ENCODE assay signal across 10 mouse cellular contexts in the genomic region with DNA sequence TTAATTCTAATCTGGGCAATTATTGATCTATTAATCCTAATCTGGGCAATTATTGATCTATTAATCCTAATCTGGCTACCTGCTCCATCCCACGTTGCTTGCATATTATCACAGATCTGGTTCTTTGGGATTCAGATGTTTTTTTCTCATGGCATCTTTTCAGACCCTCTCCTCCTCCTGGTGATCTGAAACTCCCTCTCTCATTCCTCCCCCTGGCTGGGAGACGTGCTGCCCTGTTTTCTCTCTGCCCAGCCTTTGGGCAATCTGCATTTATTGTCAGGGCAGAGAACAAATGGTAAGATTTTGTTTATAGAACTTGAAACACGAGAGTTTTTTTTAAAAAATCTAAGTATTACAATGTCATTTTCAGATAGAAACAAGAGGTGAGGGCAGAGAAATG. TPM values are rescaled to one million over a fixed set of nuclear protein-coding genes. Genes with fewer than 3 reads are reported as not detected.
DNase-seq lines count a peak whose midpoint lies in the region; ATAC-seq lines count a peak whose summit lies in the region.
"Had no signal": no experiment of that assay in that cellular context is flagged by ENCODE, and none has a peak within 500 bp of the region (broad histone marks: within the 10 kb centered on the region; RNA-seq: fewer than 3 reads in every experiment).

No protein-coding gene starts in this region.

- peaks cover 21% of the 10 kb centered on the region for H3K4me1 ChIP-seq in hindbrain, embryonic 10.5 days (replicated peaks)
- no peaks in the 10 kb centered on the region for H3K4me1 ChIP-seq in hindbrain, embryonic 11.5 days (replicated peaks; ENCODE audit: control insufficient read depth, insufficient read depth, low read length)
- H3K4me1 ChIP-seq in embryonic facial prominence, embryonic 14.5 days (ENCODE audit: control insufficient read depth, insufficient read depth, low read length), result no peaks in the 10 kb centered on the region
- H3K4me1 ChIP-seq in intestine, embryonic 16.5 days (ENCODE audit: control insufficient read depth, insufficient read depth, low read length), result 0 out of 2 replicates have a peak, but pooled peaks cover 4% of the 10 kb centered on the region
- peaks cover 24% of the 10 kb centered on the region for H3K4me1 ChIP-seq in neural tube, embryonic 13.5 days (replicated peaks)

- no peak overlapping the region for H3K9ac ChIP-seq in hindbrain, embryonic 11.5 days (ENCODE audit: low read depth, low read length)
- no peak overlapping the region for H3K9ac ChIP-seq in embryonic facial prominence, embryonic 14.5 days (ENCODE audit: low read depth, low read length)
- peak overlapping the region; percentile 67; the same call in 1 of the 2 replicates for H3K9ac ChIP-seq in intestine, embryonic 16.5 days (ENCODE audit: low read depth, low read length)
- H3K9ac ChIP-seq in neural tube, embryonic 13.5 days, result peak overlapping the region; percentile 79

- peak overlapping the region; percentile 90; the same call in 1 of the 2 replicates for H3K27ac ChIP-seq in hindbrain, embryonic 10.5 days
- H3K27ac ChIP-seq in hindbrain, embryonic 11.5 days (ENCODE audit: low read depth, low read length), result no peak overlapping the region
- H3K27ac ChIP-seq in embryonic facial prominence, embryonic 14.5 days (replicated peaks; ENCODE audit: low read depth, low read length), result no peak overlapping the region
- H3K27ac ChIP-seq in intestine, embryonic 16.5 days (ENCODE audit: low read length), result no peak overlapping the region
- H3K27ac ChIP-seq in neural tube, embryonic 13.5 days (replicated peaks), result no peak overlapping the region

- H3K4me2 ChIP-seq in hindbrain, embryonic 11.5 days (replicated peaks; ENCODE audit: low read depth, low read length), result no peak overlapping the region; the same call in 1 of the 2 replicates
- H3K4me2 ChIP-seq in embryonic facial prominence, embryonic 14.5 days (ENCODE audit: low read depth, low read length), result peak overlapping the region; percentile 81; the same call in 1 of the 2 replicates
- no peak overlapping the region; the same call in 1 of the 2 replicates for H3K4me2 ChIP-seq in intestine, embryonic 16.5 days (ENCODE audit: low read depth, low read length)
- peak overlapping the region; percentile 79 for H3K4me2 ChIP-seq in neural tube, embryonic 13.5 days

- no peak for ATAC-seq in hindbrain, embryonic 11.5 days (ENCODE audit: low FRiP score)
- ATAC-seq in embryonic facial prominence, embryonic 14.5 days (ENCODE audit: low read depth), result no peak
- ATAC-seq in intestine, embryonic 16.5 days, result no peak
- no peak for ATAC-seq in neural tube, embryonic 13.5 days (ENCODE audit: low read depth)
- no peak for ATAC-seq in granulocyte monocyte progenitor cell, adult 5-6 weeks (replicated peaks; ENCODE audit: poor library complexity, severe bottlenecking)
- ATAC-seq in megakaryocyte-erythroid progenitor cell, adult 5-6 weeks (replicated peaks; ENCODE audit: low FRiP score, low TSS enrichment, poor library complexity, severe bottlenecking), result no peak

- DNase-seq in hindbrain, embryonic 10.5 days (ENCODE audit: low spot score), result no peak
- no peak for DNase-seq in hindbrain, embryonic 11.5 days (ENCODE audit: low spot score)
- no peak for DNase-seq in embryonic facial prominence, embryonic 14.5 days (ENCODE audit: low spot score)
- DNase-seq in right cerebral cortex, postnatal 25 days, result no peak
- DNase-seq: cerebellum, postnatal 25 days had no signal

- H3K9me3 ChIP-seq in hindbrain, embryonic 10.5 days, result no peaks in the 10 kb centered on the region
- no peaks in the 10 kb centered on the region for H3K9me3 ChIP-seq in hindbrain, embryonic 11.5 days (ENCODE audit: control insufficient read depth, low read length)
- H3K9me3 ChIP-seq in embryonic facial prominence, embryonic 14.5 days (ENCODE audit: control insufficient read depth, low read length), result no peaks in the 10 kb centered on the region
- no peaks in the 10 kb centered on the region for H3K9me3 ChIP-seq in intestine, embryonic 16.5 days (ENCODE audit: control insufficient read depth, low read length)
- H3K9me3 ChIP-seq in neural tube, embryonic 13.5 days, result no peaks in the 10 kb centered on the region

- H3K36me3 ChIP-seq in hindbrain, embryonic 10.5 days, result no peaks in the 10 kb centered on the region
- no peaks in the 10 kb centered on the region for H3K36me3 ChIP-seq in hindbrain, embryonic 11.5 days (ENCODE audit: control insufficient read depth, insufficient read depth, low read length)
- H3K36me3 ChIP-seq in embryonic facial prominence, embryonic 14.5 days (ENCODE audit: control insufficient read depth, insufficient read depth, low read length), result no peaks in the 10 kb centered on the region
- H3K36me3 ChIP-seq in intestine, embryonic 16.5 days (ENCODE audit: control insufficient read depth, insufficient read depth, low read length), result no peaks in the 10 kb centered on the region
- peaks cover 2% of the 10 kb centered on the region; the same call in 1 of the 2 replicates for H3K36me3 ChIP-seq in neural tube, embryonic 13.5 days

- H3K27me3 ChIP-seq in hindbrain, embryonic 10.5 days (ENCODE audit: insufficient read depth, poor library complexity, severe bottlenecking), result no peaks in the 10 kb centered on the region
- H3K27me3 ChIP-seq in hindbrain, embryonic 11.5 days (ENCODE audit: control insufficient read depth, insufficient read depth, low read length), result no peaks in the 10 kb centered on the region
- H3K27me3 ChIP-seq in embryonic facial prominence, embryonic 14.5 days (replicated peaks; ENCODE audit: control insufficient read depth, insufficient read depth, low read length), result no peaks in the 10 kb centered on the region
- no peaks in the 10 kb centered on the region for H3K27me3 ChIP-seq in intestine, embryonic 16.5 days (replicated peaks; ENCODE audit: control insufficient read depth, insufficient read depth, low read length)
- no peaks in the 10 kb centered on the region for H3K27me3 ChIP-seq in neural tube, embryonic 13.5 days

- WGBS in hindbrain, embryonic 10.5 days, result 77% methylated on average over 3 of the region's 3 CpGs
- 68% methylated on average over 3 of the region's 3 CpGs for WGBS in hindbrain, embryonic 11.5 days
- WGBS in embryonic facial prominence, embryonic 14.5 days, result 74% methylated on average over 3 of the region's 3 CpGs
- WGBS in intestine, embryonic 16.5 days, result 60% methylated on average over 3 of the region's 3 CpGs
- 83% methylated on average over 3 of the region's 3 CpGs for WGBS in neural tube, embryonic 13.5 days

- peak overlapping the region; percentile 64 for H3K4me3 ChIP-seq in hindbrain, embryonic 10.5 days
- no peak overlapping the region for H3K4me3 ChIP-seq in hindbrain, embryonic 11.5 days (ENCODE audit: low read depth, low read length)
- H3K4me3 ChIP-seq in embryonic facial prominence, embryonic 14.5 days (ENCODE audit: low read depth, low read length), result peak overlapping the region; percentile 51
- no peak overlapping the region for H3K4me3 ChIP-seq in intestine, embryonic 16.5 days (ENCODE audit: low read length)
- H3K4me3 ChIP-seq in neural tube, embryonic 13.5 days, result no peak overlapping the region

RNA-seq across cellular contexts. Expression of gene Zfp607b, which starts 1.3 kb away (rescaled TPM):
- polyA plus RNA-seq in hindbrain, embryonic 10.5 days (2016; fragmentation: Nextera tagmentation; extraction: Ambion mirVana), result 5.2 and 6.6 TPM in 2 replicates
- polyA plus RNA-seq in hindbrain, embryonic 11.5 days (2014; fragmentation: Nextera tagmentation; extraction: Ambion mirVana), result 7.3 and 8.5 TPM in 2 replicates
- 3.2 and 3.4 TPM in 2 replicates for polyA plus RNA-seq in embryonic facial prominence, embryonic 14.5 days (2014; fragmentation: Nextera tagmentation; extraction: Ambion mirVana)
- polyA plus RNA-seq in intestine, embryonic 16.5 days (2015; fragmentation: Nextera tagmentation; extraction: Ambion mirVana), result 2.1 and 2.2 TPM in 2 replicates
- polyA plus RNA-seq in neural tube, embryonic 13.5 days (2015; fragmentation: Nextera tagmentation; extraction: Ambion mirVana), result 7.6 and 8.9 TPM in 2 replicates
- 0.66 and 1.7 TPM in 2 replicates for total RNA-seq in granulocyte monocyte progenitor cell, adult 5-6 weeks (2014; fragmentation: Nextera tagmentation)
- 0.69 and 7.9 TPM in 2 replicates for total RNA-seq in granulocyte monocyte progenitor cell, adult 5-6 weeks (2017)
- total RNA-seq in megakaryocyte-erythroid progenitor cell, adult 5-6 weeks (2014; fragmentation: Nextera tagmentation), result 6.8 TPM in 1 of 2 replicates, not detected in the other
- 1.2 and 1.7 TPM in 2 replicates for total RNA-seq in megakaryocyte-erythroid progenitor cell, adult 5-6 weeks (2017)

RNA-seq across cellular contexts. Expression of gene Map3k10, which starts 13.4 kb away (rescaled TPM):
- 8.3 and 10.6 TPM in 2 replicates for polyA plus RNA-seq in hindbrain, embryonic 10.5 days (2016; fragmentation: Nextera tagmentation; extraction: Ambion mirVana)
- polyA plus RNA-seq in hindbrain, embryonic 11.5 days (2014; fragmentation: Nextera tagmentation; extraction: Ambion mirVana), result 6.2 and 8.8 TPM in 2 replicates
- polyA plus RNA-seq in embryonic facial prominence, embryonic 14.5 days (2014; fragmentation: Nextera tagmentation; extraction: Ambion mirVana), result 7.2 and 8.0 TPM in 2 replicates
- 2.2 and 2.9 TPM in 2 replicates for polyA plus RNA-seq in intestine, embryonic 16.5 days (2015; fragmentation: Nextera tagmentation; extraction: Ambion mirVana)
- polyA plus RNA-seq in neural tube, embryonic 13.5 days (2015; fragmentation: Nextera tagmentation; extraction: Ambion mirVana), result 11.6 and 12.7 TPM in 2 replicates
- total RNA-seq in granulocyte monocyte progenitor cell, adult 5-6 weeks (2014; fragmentation: Nextera tagmentation), result 3.2 and 3.5 TPM in 2 replicates
- 4.9 and 5.0 TPM in 2 replicates for total RNA-seq in granulocyte monocyte progenitor cell, adult 5-6 weeks (2017)
- 6.2 and 13.5 TPM in 2 replicates for total RNA-seq in megakaryocyte-erythroid progenitor cell, adult 5-6 weeks (2014; fragmentation: Nextera tagmentation)
- 2.9 and 4.5 TPM in 2 replicates for total RNA-seq in megakaryocyte-erythroid progenitor cell, adult 5-6 weeks (2017)

RNA-seq across cellular contexts. Expression of gene Ttc9b, which starts 34.1 kb away (rescaled TPM):
- 3.3 and 10.9 TPM in 2 replicates for polyA plus RNA-seq in hindbrain, embryonic 10.5 days (2016; fragmentation: Nextera tagmentation; extraction: Ambion mirVana)
- polyA plus RNA-seq in hindbrain, embryonic 11.5 days (2014; fragmentation: Nextera tagmentation; extraction: Ambion mirVana), result 11.2 and 13.4 TPM in 2 replicates
- 3.8 and 4.6 TPM in 2 replicates for polyA plus RNA-seq in embryonic facial prominence, embryonic 14.5 days (2014; fragmentation: Nextera tagmentation; extraction: Ambion mirVana)
- polyA plus RNA-seq in intestine, embryonic 16.5 days (2015; fragmentation: Nextera tagmentation; extraction: Ambion mirVana), result 1.5 and 1.8 TPM in 2 replicates
- polyA plus RNA-seq in neural tube, embryonic 13.5 days (2015; fragmentation: Nextera tagmentation; extraction: Ambion mirVana), result 45.8 and 54.8 TPM in 2 replicates
- not detected in 2 replicates for total RNA-seq in granulocyte monocyte progenitor cell, adult 5-6 weeks (2014; fragmentation: Nextera tagmentation)
- not detected in 2 replicates for total RNA-seq in granulocyte monocyte progenitor cell, adult 5-6 weeks (2017)
- not detected in 2 replicates for total RNA-seq in megakaryocyte-erythroid progenitor cell, adult 5-6 weeks (2014; fragmentation: Nextera tagmentation)
- total RNA-seq in megakaryocyte-erythroid progenitor cell, adult 5-6 weeks (2017), result not detected in 2 replicates
- total RNA-seq: gastrocnemius, adult 8-10 months had no signal

RNA-seq across cellular contexts. Expression of gene Zfp60, which starts 43.4 kb away (rescaled TPM):
- 55.2 and 62.2 TPM in 2 replicates for polyA plus RNA-seq in hindbrain, embryonic 10.5 days (2016; fragmentation: Nextera tagmentation; extraction: Ambion mirVana)
- 90.6 and 93.9 TPM in 2 replicates for polyA plus RNA-seq in hindbrain, embryonic 11.5 days (2014; fragmentation: Nextera tagmentation; extraction: Ambion mirVana)
- 30.4 and 33.5 TPM in 2 replicates for polyA plus RNA-seq in embryonic facial prominence, embryonic 14.5 days (2014; fragmentation: Nextera tagmentation; extraction: Ambion mirVana)
- 18.3 and 19.3 TPM in 2 replicates for polyA plus RNA-seq in intestine, embryonic 16.5 days (2015; fragmentation: Nextera tagmentation; extraction: Ambion mirVana)
- 104 and 121 TPM in 2 replicates for polyA plus RNA-seq in neural tube, embryonic 13.5 days (2015; fragmentation: Nextera tagmentation; extraction: Ambion mirVana)
- 11.7 and 20.6 TPM in 2 replicates for total RNA-seq in granulocyte monocyte progenitor cell, adult 5-6 weeks (2014; fragmentation: Nextera tagmentation)
- total RNA-seq in granulocyte monocyte progenitor cell, adult 5-6 weeks (2017), result 7.0 and 8.9 TPM in 2 replicates
- total RNA-seq in megakaryocyte-erythroid progenitor cell, adult 5-6 weeks (2014; fragmentation: Nextera tagmentation), result 7.9 and 8.5 TPM in 2 replicates
- 9.2 and 12.5 TPM in 2 replicates for total RNA-seq in megakaryocyte-erythroid progenitor cell, adult 5-6 weeks (2017)

Comparison
In these comparisons a context has a peak if more than half of its experiments do, and no peak if none do; other contexts are left out.
1. H3K4me3 ChIP-seq: peak in hindbrain, embryonic 10.5 days (single experiment) and embryonic facial prominence, embryonic 14.5 days (single experiment); none in hindbrain, embryonic 11.5 days (single experiment), intestine, embryonic 16.5 days (single experiment) and neural tube, embryonic 13.5 days (single experiment).
2. H3K4me2 ChIP-seq: peak in embryonic facial prominence, embryonic 14.5 days (single experiment) and neural tube, embryonic 13.5 days (single experiment); none in hindbrain, embryonic 11.5 days (single experiment) and intestine, embryonic 16.5 days (single experiment).
3. H3K9ac ChIP-seq: peak in intestine, embryonic 16.5 days (single experiment) and neural tube, embryonic 13.5 days (single experiment); none in hindbrain, embryonic 11.5 days (single experiment) and embryonic facial prominence, embryonic 14.5 days (single experiment).